Mouse (Mus musculus) stomach, postnatal 0 days (tissue): ENCODE data around the gene Fam234b.

Source experiments
- CTCF ChIP-seq: IDR thresholded peaks from 2 replicates; pipeline ENCODE4 v1.5.1; 2016; ENCODE audit warnings: antibody characterized with exemption, low read depth, mild to moderate bottlenecking, moderate library complexity
- EP300 ChIP-seq: optimal IDR thresholded peaks from 2 replicates; pipeline ENCODE3; 2016; ENCODE audit warnings: antibody characterized with exemption

- no peak for TF ChIP-seq EP300
- no peak for TF ChIP-seq CTCF
These were observed 949 bp downstream of the Fam234b start for GRCm38 (mm10) chr6:135198726-135199125.
